Mouse (Mus musculus): ENCODE measurements around the gene Hnrnpf. TPM values are rescaled to one million over a fixed set of nuclear protein-coding genes. Genes with fewer than 3 reads are reported as not detected.

Gene Hnrnpf
- polyA plus RNA-seq, 1 experiment from 2014 or later, result 420 TPM

- 1% methylated on average over 14 of the region's 14 CpGs for WGBS (ENCODE audit: insufficient replicate concordance)
- Histone ChIP-seq H3K4me3 (ENCODE audit: low read depth, low read length) (peak overlapping the region; percentile 99), H3K36me3 (ENCODE audit: control insufficient read depth, insufficient read depth) (no peaks in the 10 kb centered on the region), H3K27ac (ENCODE audit: low read length) (peak overlapping the region; percentile 96), H3K27me3 (ENCODE audit: control insufficient read depth, insufficient read depth, low read depth, low read length) (no peaks in the 10 kb centered on the region), H3K4me2 (ENCODE audit: low read depth, low read length) (peak overlapping the region; percentile 98), H3K9me3 (replicated peaks; ENCODE audit: control insufficient read depth, low read length) (no peaks in the 10 kb centered on the region), H3K9ac (ENCODE audit: low read depth, low read length) (peak overlapping the region; percentile 97), H3K4me1 (ENCODE audit: control insufficient read depth, low read depth, low read length) (peaks cover 39% of the 10 kb centered on the region)
- ATAC-seq (ENCODE audit: low read depth), result no peak
Observed at GRCm38 (mm10) chr6:117908424-117908900, 8.3 kb downstream of the Hnrnpf start.

GRCm38 (mm10) chr6:117910120-117910661 lies 10.1 kb downstream of the Hnrnpf start:
- Histone ChIP-seq H3K27me3 (ENCODE audit: control insufficient read depth, insufficient read depth, low read depth, low read length) (no peaks in the 10 kb centered on the region), H3K4me2 (ENCODE audit: low read depth, low read length) (peak overlapping the region; percentile 98), H3K9me3 (replicated peaks; ENCODE audit: control insufficient read depth, low read length) (no peaks in the 10 kb centered on the region), H3K9ac (ENCODE audit: low read depth, low read length) (no peak overlapping the region), H3K27ac (ENCODE audit: low read length) (0 out of 2 replicates have a peak overlapping the region, but pooled peaks have one; percentile 2), H3K36me3 (ENCODE audit: control insufficient read depth, insufficient read depth) (no peaks in the 10 kb centered on the region), H3K4me1 (ENCODE audit: control insufficient read depth, low read depth, low read length) (peaks cover 45% of the 10 kb centered on the region), H3K4me3 (ENCODE audit: low read depth, low read length) (peak overlapping the region; percentile 99)
- 38% methylated on average over 6 of the region's 6 CpGs for WGBS (ENCODE audit: insufficient replicate concordance)
- no peak for ATAC-seq (ENCODE audit: low read depth)

GRCm38 (mm10) chr6:117914541-117914940 lies 14.4 kb downstream of the Hnrnpf start:
- H3K4me3 ChIP-seq (ENCODE audit: low read depth, low read length), result no peak overlapping the region
- no peaks in the 10 kb centered on the region for H3K9me3 ChIP-seq (replicated peaks; ENCODE audit: control insufficient read depth, low read length)
- H3K9ac ChIP-seq (ENCODE audit: low read depth, low read length), result peak overlapping the region; percentile 33; the same call in 1 of the 2 replicates
- H3K36me3 ChIP-seq (ENCODE audit: control insufficient read depth, insufficient read depth), result peaks cover 4% of the 10 kb centered on the region
- H3K4me2 ChIP-seq (ENCODE audit: low read depth, low read length), result peak overlapping the region; percentile 5; the same call in 1 of the 2 replicates
- peaks cover 47% of the 10 kb centered on the region for H3K4me1 ChIP-seq (ENCODE audit: control insufficient read depth, low read depth, low read length)
- no peaks in the 10 kb centered on the region for H3K27me3 ChIP-seq (ENCODE audit: control insufficient read depth, insufficient read depth, low read depth, low read length)
- H3K27ac ChIP-seq (ENCODE audit: low read length), result peak overlapping the region; percentile 66; the same call in 1 of the 2 replicates
- ATAC-seq (ENCODE audit: low read depth), result no peak

GRCm38 (mm10) chr6:117916205-117916736 lies 16.1 kb downstream of the Hnrnpf start:
- peaks cover 14% of the 10 kb centered on the region for H3K36me3 ChIP-seq (ENCODE audit: control insufficient read depth, insufficient read depth)
- H3K27me3 ChIP-seq (ENCODE audit: control insufficient read depth, insufficient read depth, low read depth, low read length), result no peaks in the 10 kb centered on the region
- H3K4me3 ChIP-seq (ENCODE audit: low read depth, low read length), result peak overlapping the region; percentile 71
- H3K27ac ChIP-seq (ENCODE audit: low read length), result peak overlapping the region; percentile 99
- H3K4me1 ChIP-seq (ENCODE audit: control insufficient read depth, low read depth, low read length), result peaks cover 50% of the 10 kb centered on the region
- peak overlapping the region; percentile 96 for H3K4me2 ChIP-seq (ENCODE audit: low read depth, low read length)
- no peak for ATAC-seq (ENCODE audit: low read depth)
- no peaks in the 10 kb centered on the region for H3K9me3 ChIP-seq (replicated peaks; ENCODE audit: control insufficient read depth, low read length)
- WGBS (ENCODE audit: insufficient replicate concordance), result under 1% methylated on average over 12 of the region's 12 CpGs
- H3K9ac ChIP-seq (ENCODE audit: low read depth, low read length), result peak overlapping the region; percentile 62

GRCm38 (mm10) chr6:117916737-117917426 lies 16.8 kb downstream of the Hnrnpf start:
- ATAC-seq (ENCODE audit: low read depth), result peak; percentile 94
- Histone ChIP-seq H3K9me3 (replicated peaks; ENCODE audit: control insufficient read depth, low read length) (no peaks in the 10 kb centered on the region), H3K36me3 (ENCODE audit: control insufficient read depth, insufficient read depth) (peaks cover 20% of the 10 kb centered on the region), H3K9ac (ENCODE audit: low read depth, low read length) (peak overlapping the region; percentile 62), H3K4me1 (ENCODE audit: control insufficient read depth, low read depth, low read length) (peaks cover 53% of the 10 kb centered on the region), H3K27ac (ENCODE audit: low read length) (peak overlapping the region; percentile 99), H3K27me3 (ENCODE audit: control insufficient read depth, insufficient read depth, low read depth, low read length) (no peaks in the 10 kb centered on the region), H3K4me3 (ENCODE audit: low read depth, low read length) (peak overlapping the region; percentile 71), H3K4me2 (ENCODE audit: low read depth, low read length) (peak overlapping the region; percentile 96)
- WGBS (ENCODE audit: insufficient replicate concordance), result under 1% methylated on average over 62 of the region's 62 CpGs

GRCm38 (mm10) chr6:117917576-117917975 lies 17.5 kb downstream of the Hnrnpf start:
- H3K4me2 ChIP-seq (ENCODE audit: low read depth, low read length), result peak overlapping the region; percentile 96
- peak overlapping the region; percentile 71 for H3K4me3 ChIP-seq (ENCODE audit: low read depth, low read length)
- H3K36me3 ChIP-seq (ENCODE audit: control insufficient read depth, insufficient read depth), result peaks cover 26% of the 10 kb centered on the region
- H3K9ac ChIP-seq (ENCODE audit: low read depth, low read length), result peak overlapping the region; percentile 62
- peak; percentile 30 for ATAC-seq (ENCODE audit: low read depth)
- no peaks in the 10 kb centered on the region for H3K9me3 ChIP-seq (replicated peaks; ENCODE audit: control insufficient read depth, low read length)
- H3K27ac ChIP-seq (ENCODE audit: low read length), result peak overlapping the region; percentile 99
- under 1% methylated on average over 21 of the region's 21 CpGs for WGBS (ENCODE audit: insufficient replicate concordance)
- no peaks in the 10 kb centered on the region for H3K27me3 ChIP-seq (ENCODE audit: control insufficient read depth, insufficient read depth, low read depth, low read length)
- peaks cover 53% of the 10 kb centered on the region for H3K4me1 ChIP-seq (ENCODE audit: control insufficient read depth, low read depth, low read length)

- WGBS (ENCODE audit: insufficient replicate concordance), result 17% methylated on average over 5 of the region's 5 CpGs
- Histone ChIP-seq H3K27ac (ENCODE audit: low read length) (peak overlapping the region; percentile 99), H3K4me2 (ENCODE audit: low read depth, low read length) (peak overlapping the region; percentile 96), H3K36me3 (ENCODE audit: control insufficient read depth, insufficient read depth) (peaks cover 29% of the 10 kb centered on the region), H3K9ac (ENCODE audit: low read depth, low read length) (peak overlapping the region; percentile 62), H3K4me3 (ENCODE audit: low read depth, low read length) (peak overlapping the region; percentile 71), H3K4me1 (ENCODE audit: control insufficient read depth, low read depth, low read length) (peaks cover 53% of the 10 kb centered on the region), H3K27me3 (ENCODE audit: control insufficient read depth, insufficient read depth, low read depth, low read length) (no peaks in the 10 kb centered on the region), H3K9me3 (replicated peaks; ENCODE audit: control insufficient read depth, low read length) (no peaks in the 10 kb centered on the region)
- no peak for ATAC-seq (ENCODE audit: low read depth)
Observed at GRCm38 (mm10) chr6:117918043-117918442, 17.9 kb downstream of the Hnrnpf start.

- peaks cover 37% of the 10 kb centered on the region for H3K36me3 ChIP-seq (ENCODE audit: control insufficient read depth, insufficient read depth)
Observed at GRCm38 (mm10) chr6:117920659-117921640, 20.8 kb downstream of the Hnrnpf start.

More at GRCm38 (mm10) chr6:117920659-117921640, 20.8 kb downstream of the Hnrnpf start:
- H3K9ac ChIP-seq (ENCODE audit: low read depth, low read length), result peak overlapping the region; percentile 45
- H3K4me2 ChIP-seq (ENCODE audit: low read depth, low read length), result peak overlapping the region; percentile 96
- no peak for ATAC-seq (ENCODE audit: low read depth)
- H3K27me3 ChIP-seq (ENCODE audit: control insufficient read depth, insufficient read depth, low read depth, low read length), result no peaks in the 10 kb centered on the region
- WGBS (ENCODE audit: insufficient replicate concordance), result 42% methylated on average over 3 of the region's 3 CpGs
- H3K4me3 ChIP-seq (ENCODE audit: low read depth, low read length), result peak overlapping the region; percentile 21
- peaks cover 34% of the 10 kb centered on the region for H3K4me1 ChIP-seq (ENCODE audit: control insufficient read depth, low read depth, low read length)
- peak overlapping the region; percentile 65 for H3K27ac ChIP-seq (ENCODE audit: low read length)
- H3K9me3 ChIP-seq (replicated peaks; ENCODE audit: control insufficient read depth, low read length), result no peaks in the 10 kb centered on the region
